ENCODE assay signal across 8 mouse cellular contexts in the genomic region with DNA sequence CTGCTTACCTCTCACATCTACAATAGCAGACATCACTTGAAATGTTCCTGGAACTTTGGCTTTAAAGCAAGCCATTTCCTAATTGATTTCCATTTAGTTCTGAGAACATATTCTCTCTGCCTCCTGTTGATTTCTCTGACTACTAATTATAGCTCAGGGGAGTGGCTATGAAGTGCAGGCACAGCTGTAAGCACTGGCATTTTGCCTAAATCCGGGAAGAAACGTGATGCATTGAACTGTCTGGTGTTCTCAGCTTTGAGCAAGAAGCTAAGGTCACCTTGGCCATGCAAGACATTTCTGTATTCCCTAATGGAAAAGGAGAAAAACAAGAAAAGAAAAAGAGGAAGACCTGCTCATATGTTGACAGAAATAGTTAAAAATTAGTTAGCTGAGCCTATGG. TPM values are rescaled to one million over a fixed set of nuclear protein-coding genes. Genes with fewer than 3 reads are reported as not detected.
A peak's percentile ranks its signal among the peaks of the same experiment; 100 is the strongest.
DNase-seq lines count a peak whose midpoint lies in the region; ATAC-seq and TF ChIP-seq lines count a peak whose summit lies in the region.
"Had no signal": no experiment of that assay in that cellular context is flagged by ENCODE, and none has a peak within 500 bp of the region (broad histone marks: within the 10 kb centered on the region; RNA-seq: fewer than 3 reads in every experiment).

No protein-coding gene starts in this region.

- H3K4me3 ChIP-seq in limb, embryonic 14.5 days (replicated peaks; ENCODE audit: low read length) = no peak overlapping the region
- H3K4me3 ChIP-seq in limb, embryonic 10.5 days = no peak overlapping the region
- no peak overlapping the region for H3K4me3 ChIP-seq in embryonic facial prominence, embryonic 14.5 days (ENCODE audit: low read depth, low read length)
- H3K4me3 ChIP-seq in heart, embryonic 14.5 days (ENCODE audit: control insufficient read depth in 1 of 2, insufficient read depth in 1 of 2, low read depth in 1 of 2, low read length in 2 of 2) = no peak overlapping the region
- H3K4me3 ChIP-seq: limb, embryonic 12.5 days had no signal

- H3K27ac ChIP-seq in limb, embryonic 14.5 days (replicated peaks; ENCODE audit: low read depth, low read length) = no peak overlapping the region
- H3K27ac ChIP-seq in limb, embryonic 10.5 days = no peak overlapping the region
- H3K27ac ChIP-seq in embryonic facial prominence, embryonic 14.5 days (replicated peaks; ENCODE audit: low read depth, low read length) = peak overlapping the region; percentile 4; the same call in 1 of the 2 replicates
- H3K27ac ChIP-seq in heart, embryonic 14.5 days (replicated peaks in 1 of 2; ENCODE audit: control insufficient read depth in 1 of 2, insufficient read depth in 1 of 2, low read depth in 2 of 2, low read length in 2 of 2) = peak overlapping the region; percentile 86 to 94

- peaks cover 8% of the 10 kb centered on the region; the same call in 1 of the 2 replicates for H3K4me1 ChIP-seq in limb, embryonic 14.5 days (ENCODE audit: control insufficient read depth, insufficient read depth, low read length)
- no peaks in the 10 kb centered on the region for H3K4me1 ChIP-seq in limb, embryonic 10.5 days
- H3K4me1 ChIP-seq in embryonic facial prominence, embryonic 14.5 days (ENCODE audit: control insufficient read depth, insufficient read depth, low read length) = peaks cover 17% of the 10 kb centered on the region
- peaks cover 3 to 23% of the 10 kb centered on the region in 2 experiments for H3K4me1 ChIP-seq in heart, embryonic 14.5 days (ENCODE audit: control insufficient read depth in 2 of 2, insufficient read depth in 2 of 2, low read length in 2 of 2)

- H3K9ac ChIP-seq in limb, embryonic 14.5 days (ENCODE audit: low read depth, low read length, severe bottlenecking) = no peak overlapping the region
- no peak overlapping the region for H3K9ac ChIP-seq in embryonic facial prominence, embryonic 14.5 days (ENCODE audit: low read depth, low read length)
- peak overlapping the region; percentile 45; the same call in 1 of the 2 replicates for H3K9ac ChIP-seq in heart, embryonic 14.5 days (ENCODE audit: low read length)
- H3K9ac ChIP-seq: limb, embryonic 12.5 days had no signal

- H3K9me3 ChIP-seq in limb, embryonic 14.5 days (ENCODE audit: control insufficient read depth, low read length) = no peaks in the 10 kb centered on the region
- no peaks in the 10 kb centered on the region for H3K9me3 ChIP-seq in limb, embryonic 10.5 days (replicated peaks)
- no peaks in the 10 kb centered on the region for H3K9me3 ChIP-seq in embryonic facial prominence, embryonic 14.5 days (ENCODE audit: control insufficient read depth, low read length)
- no peaks in the 10 kb centered on the region for H3K9me3 ChIP-seq in heart, embryonic 14.5 days (ENCODE audit: control insufficient read depth, low read length)
- H3K9me3 ChIP-seq: limb, embryonic 12.5 days had no signal

- no peak overlapping the region for H3K4me2 ChIP-seq in limb, embryonic 14.5 days (replicated peaks; ENCODE audit: low read depth, low read length, severe bottlenecking)
- no peak overlapping the region for H3K4me2 ChIP-seq in embryonic facial prominence, embryonic 14.5 days (ENCODE audit: low read depth, low read length)
- peak overlapping the region; percentile 51 for H3K4me2 ChIP-seq in heart, embryonic 14.5 days (ENCODE audit: low read length)
- H3K4me2 ChIP-seq: limb, embryonic 12.5 days had no signal

- peak; percentile 73 for DNase-seq in limb, embryonic 14.5 days (ENCODE audit: low spot score)
- no peak for DNase-seq in limb, embryonic 10.5 days (ENCODE audit: low spot score)
- peak; percentile 89 for DNase-seq in embryonic facial prominence, embryonic 14.5 days (ENCODE audit: low spot score)
- peak; percentile 54 for DNase-seq in lung, postnatal 14 days
- no peak for DNase-seq in cerebellum, postnatal 4 days (ENCODE audit: low spot score in 2 of 2)
- DNase-seq in layer of hippocampus, postnatal 25 days (ENCODE audit: extremely low spot score in 1 of 2, low spot score in 1 of 2) = no peak

- 10% methylated on average over 2 of the region's 2 CpGs for WGBS in limb, embryonic 14.5 days
- 56% methylated on average over 2 of the region's 2 CpGs for WGBS in limb, embryonic 10.5 days
- 14% methylated on average over 2 of the region's 2 CpGs for WGBS in embryonic facial prominence, embryonic 14.5 days
- 0% methylated on average over 2 of the region's 2 CpGs for WGBS in heart, embryonic 14.5 days

- TF ChIP-seq POLR2A in limb, embryonic 14.5 days (IDR thresholded peaks at IDR 0.05; ENCODE audit: borderline replicate concordance, extremely low read depth, insufficient read depth, insufficient read length) = no peak

- H3K36me3 ChIP-seq in limb, embryonic 14.5 days (ENCODE audit: control insufficient read depth, insufficient read depth, low read length) = no peaks in the 10 kb centered on the region
- 0 out of 2 replicates have a peak, but pooled peaks cover 4% of the 10 kb centered on the region for H3K36me3 ChIP-seq in limb, embryonic 10.5 days
- peaks cover 7% of the 10 kb centered on the region; the same call in 1 of the 2 replicates for H3K36me3 ChIP-seq in embryonic facial prominence, embryonic 14.5 days (ENCODE audit: control insufficient read depth, insufficient read depth, low read length)
- 0 out of 2 replicates have a peak, but pooled peaks cover 4% of the 10 kb centered on the region for H3K36me3 ChIP-seq in heart, embryonic 14.5 days (ENCODE audit: control insufficient read depth, insufficient read depth, low read length)

- no peaks in the 10 kb centered on the region for H3K27me3 ChIP-seq in limb, embryonic 14.5 days (ENCODE audit: control insufficient read depth, insufficient read depth, low read length)
- no peaks in the 10 kb centered on the region for H3K27me3 ChIP-seq in limb, embryonic 10.5 days (ENCODE audit: low read depth, poor library complexity, severe bottlenecking)
- no peaks in the 10 kb centered on the region for H3K27me3 ChIP-seq in embryonic facial prominence, embryonic 14.5 days (replicated peaks; ENCODE audit: control insufficient read depth, insufficient read depth, low read length)
- no peaks in the 10 kb centered on the region for H3K27me3 ChIP-seq in heart, embryonic 14.5 days (ENCODE audit: control insufficient read depth, insufficient read depth, low read length)
- H3K27me3 ChIP-seq: limb, embryonic 12.5 days had no signal

- no peak for ATAC-seq in limb, embryonic 14.5 days (ENCODE audit: low FRiP score, low read depth)
- ATAC-seq in embryonic facial prominence, embryonic 14.5 days (ENCODE audit: low read depth) = peak; percentile 84
- peak; percentile 89 for ATAC-seq in heart, embryonic 14.5 days (ENCODE audit: insufficient number of reproducible peaks, insufficient read depth, low FRiP score, low read depth)

RNA-seq across cellular contexts. Expression of gene Nedd4, which starts 33.6 kb away (rescaled TPM):
- 783 and 859 TPM in 2 replicates for polyA plus RNA-seq in limb, embryonic 14.5 days (2012; rRNA removed)
- polyA plus RNA-seq in limb, embryonic 14.5 days (2014; fragmentation: Nextera tagmentation; extraction: Ambion mirVana) = 684 and 772 TPM in 2 replicates
- polyA plus RNA-seq in limb, embryonic 10.5 days (2016; fragmentation: Nextera tagmentation; extraction: Ambion mirVana) = 565 and 690 TPM in 2 replicates
- 649 and 733 TPM in 2 replicates for polyA plus RNA-seq in embryonic facial prominence, embryonic 14.5 days (2014; fragmentation: Nextera tagmentation; extraction: Ambion mirVana)
- 612 and 625 TPM in 2 replicates for polyA plus RNA-seq in heart, embryonic 14.5 days (2014; fragmentation: Nextera tagmentation; extraction: Ambion mirVana)
- total RNA-seq in layer of hippocampus, postnatal 25 days (2021) = 100 to 1,000 TPM; 297 to 304 TPM

Comparison
In these comparisons a context has a peak if more than half of its experiments do, and no peak if none do; other contexts are left out.
1. DNase-seq: peak in limb, embryonic 14.5 days (single experiment), embryonic facial prominence, embryonic 14.5 days (single experiment) and lung, postnatal 14 days (single experiment); none in limb, embryonic 10.5 days (single experiment), cerebellum, postnatal 4 days (0 of 2) and layer of hippocampus, postnatal 25 days (0 of 2).
2. H3K27ac ChIP-seq: peak in embryonic facial prominence, embryonic 14.5 days (single experiment) and heart, embryonic 14.5 days (2 of 2); none in limb, embryonic 14.5 days (single experiment) and limb, embryonic 10.5 days (single experiment).